27 mouse cellular contexts compared by ENCODE assay signal in genomic region chr9:69381741-69382140, GRCm38 (mm10). TPM values are rescaled to one million over a fixed set of nuclear protein-coding genes. Genes with fewer than 3 reads are reported as not detected.
DNase-seq lines count a peak whose midpoint lies in the region; ATAC-seq and TF ChIP-seq lines count a peak whose summit lies in the region.
"Had no signal": no experiment of that assay in that cellular context is flagged by ENCODE, and none has a peak within 500 bp of the region (broad histone marks: within the 10 kb centered on the region; RNA-seq: fewer than 3 reads in every experiment).

No protein-coding gene starts in this region.

- H3K4me2 ChIP-seq in limb, embryonic 12.5 days, result no peak overlapping the region
- H3K4me2 ChIP-seq in midbrain, postnatal 0 days (ENCODE audit: low read depth, low read length, poor library complexity, severe bottlenecking), result no peak overlapping the region
- H3K4me2 ChIP-seq in midbrain, embryonic 11.5 days, result no peak overlapping the region
- H3K4me2 ChIP-seq: hindbrain, embryonic 12.5 days; liver, embryonic 13.5 days; midbrain, embryonic 13.5 days; neural tube, embryonic 12.5 days had no signal

- 61% methylated on average over 7 of the region's 7 CpGs for WGBS in limb, embryonic 12.5 days
- 74% methylated on average over 7 of the region's 7 CpGs for WGBS in limb, embryonic 10.5 days
- 58% methylated on average over 7 of the region's 7 CpGs for whole genome bisulfite sequencing in midbrain, postnatal 0 days
- WGBS in midbrain, embryonic 11.5 days, result 62% methylated on average over 7 of the region's 7 CpGs

- peak; percentile 15 for DNase-seq in embryo, embryonic 10.5 days (ENCODE audit: low spot score)
- DNase-seq in embryo, embryonic 10 days (ENCODE audit: low spot score), result no peak
- DNase-seq in limb, embryonic 10.5 days (ENCODE audit: low spot score), result no peak
- no peak for DNase-seq in midbrain, postnatal 0 days (ENCODE audit: low spot score)
- DNase-seq in midbrain, embryonic 11.5 days (ENCODE audit: low spot score, missing footprints), result no peak
- peak; percentile 12 for DNase-seq in yolk sac, embryonic 10.5 days (ENCODE audit: low spot score)
- no peak for DNase-seq in right cerebral cortex, postnatal 10 days (ENCODE audit: low spot score in 2 of 2)
- DNase-seq: adrenal gland, postnatal 36 days; cerebellum, adult 11-12 months; cerebellum, postnatal 10 days; forebrain, postnatal 0 days; gastrocnemius, postnatal 25 days; heart, adult 2 months; kidney, adult 18-20 months; left cerebral cortex, postnatal 4 days; liver, embryonic 13.5 days; retina, postnatal 1 day; right cerebral cortex, postnatal 4 days; thymus, postnatal 4 days had no signal

- H3K27ac ChIP-seq in limb, embryonic 12.5 days, result peak overlapping the region; percentile 23; the same call in 1 of the 2 replicates
- no peak overlapping the region for H3K27ac ChIP-seq in limb, embryonic 10.5 days
- no peak overlapping the region for H3K27ac ChIP-seq in midbrain, postnatal 0 days (ENCODE audit: low read depth, low read length)
- no peak overlapping the region for H3K27ac ChIP-seq in midbrain, embryonic 11.5 days (ENCODE audit: low read depth, low read length)
- H3K27ac ChIP-seq: forebrain, embryonic 10.5 days; heart, adult 2 months; hindbrain, embryonic 12.5 days; kidney, postnatal 0 days; liver, embryonic 13.5 days; midbrain, embryonic 13.5 days; neural tube, embryonic 12.5 days had no signal

- no peak for ATAC-seq in limb, embryonic 12.5 days (ENCODE audit: insufficient number of reproducible peaks, insufficient read depth, low FRiP score, low TSS enrichment, low read depth)
- no peak for ATAC-seq in midbrain, postnatal 0 days (ENCODE audit: low FRiP score)
- no peak for ATAC-seq in midbrain, embryonic 11.5 days (ENCODE audit: low FRiP score)
- ATAC-seq: CD4-positive, CD25-positive, alpha-beta regulatory T cell, adult 4 months; forebrain, postnatal 0 days; midbrain, embryonic 13.5 days; Patski had no signal

- 0 out of 2 replicates have a peak, but pooled peaks cover 3% of the 10 kb centered on the region for H3K9me3 ChIP-seq in limb, embryonic 12.5 days
- H3K9me3 ChIP-seq in limb, embryonic 10.5 days (replicated peaks), result no peaks in the 10 kb centered on the region
- no peaks in the 10 kb centered on the region for H3K9me3 ChIP-seq in midbrain, postnatal 0 days (ENCODE audit: low read length)
- H3K9me3 ChIP-seq in midbrain, embryonic 11.5 days (ENCODE audit: control insufficient read depth, low read length), result no peaks in the 10 kb centered on the region
- H3K9me3 ChIP-seq: forebrain, embryonic 10.5 days; hindbrain, embryonic 12.5 days; liver, embryonic 13.5 days; midbrain, embryonic 13.5 days; neural tube, embryonic 12.5 days had no signal

- peak; percentile 17; the same call in 1 of the 2 replicates for TF ChIP-seq CTCF in midbrain, postnatal 0 days (IDR thresholded peaks at IDR 0.05)

- H3K9ac ChIP-seq in limb, embryonic 12.5 days (replicated peaks), result no peak overlapping the region
- no peak overlapping the region for H3K9ac ChIP-seq in midbrain, postnatal 0 days (replicated peaks; ENCODE audit: low read length, poor library complexity, severe bottlenecking)
- H3K9ac ChIP-seq in midbrain, embryonic 11.5 days (ENCODE audit: low read length), result no peak overlapping the region
- H3K9ac ChIP-seq: forebrain, postnatal 0 days; hindbrain, embryonic 12.5 days; liver, embryonic 13.5 days; midbrain, embryonic 13.5 days; neural tube, embryonic 12.5 days had no signal

- H3K36me3 ChIP-seq in limb, embryonic 12.5 days, result peaks cover 13% of the 10 kb centered on the region; the same call in 1 of the 2 replicates
- no peaks in the 10 kb centered on the region for H3K36me3 ChIP-seq in limb, embryonic 10.5 days
- H3K36me3 ChIP-seq in midbrain, postnatal 0 days (ENCODE audit: insufficient read depth, low read length), result peaks cover 13% of the 10 kb centered on the region; the same call in 1 of the 2 replicates
- H3K36me3 ChIP-seq in midbrain, embryonic 11.5 days (ENCODE audit: control insufficient read depth, insufficient read depth, low read length), result no peaks in the 10 kb centered on the region
- H3K36me3 ChIP-seq: liver, embryonic 13.5 days had no signal

- no peaks in the 10 kb centered on the region for H3K27me3 ChIP-seq in limb, embryonic 12.5 days
- no peaks in the 10 kb centered on the region for H3K27me3 ChIP-seq in limb, embryonic 10.5 days (ENCODE audit: low read depth, poor library complexity, severe bottlenecking)
- H3K27me3 ChIP-seq in midbrain, postnatal 0 days (ENCODE audit: insufficient read depth, low read length), result no peaks in the 10 kb centered on the region
- no peaks in the 10 kb centered on the region for H3K27me3 ChIP-seq in midbrain, embryonic 11.5 days (ENCODE audit: control insufficient read depth, insufficient read depth, low read length)
- H3K27me3 ChIP-seq: hindbrain, embryonic 12.5 days; liver, embryonic 13.5 days; midbrain, embryonic 13.5 days; neural tube, embryonic 12.5 days; Patski had no signal

- no peak overlapping the region for H3K4me3 ChIP-seq in limb, embryonic 12.5 days (replicated peaks)
- H3K4me3 ChIP-seq in limb, embryonic 10.5 days, result no peak overlapping the region
- no peak overlapping the region for H3K4me3 ChIP-seq in midbrain, postnatal 0 days (ENCODE audit: low read depth, low read length)
- no peak overlapping the region for H3K4me3 ChIP-seq in midbrain, embryonic 11.5 days (ENCODE audit: low read depth, low read length)
- H3K4me3 ChIP-seq: forebrain, embryonic 10.5 days; heart, adult 2 months; hindbrain, embryonic 12.5 days; liver, embryonic 13.5 days; midbrain, embryonic 13.5 days; neural tube, embryonic 12.5 days had no signal

- H3K4me1 ChIP-seq in limb, embryonic 12.5 days (replicated peaks), result peaks cover 21% of the 10 kb centered on the region
- no peaks in the 10 kb centered on the region for H3K4me1 ChIP-seq in limb, embryonic 10.5 days
- no peaks in the 10 kb centered on the region for H3K4me1 ChIP-seq in midbrain, postnatal 0 days (ENCODE audit: insufficient read depth, low read length)
- no peaks in the 10 kb centered on the region for H3K4me1 ChIP-seq in midbrain, embryonic 11.5 days (ENCODE audit: control insufficient read depth, insufficient read depth, low read length)
- H3K4me1 ChIP-seq: hindbrain, embryonic 12.5 days; neural tube, embryonic 12.5 days had no signal

RNA-seq across cellular contexts. Expression of gene Ice2, which starts 16.0 kb away (rescaled TPM):
- 25.1 and 26.3 TPM in 2 replicates for polyA plus RNA-seq in limb, embryonic 12.5 days (2016; fragmentation: Nextera tagmentation; extraction: Ambion mirVana)
- 22.5 and 25.2 TPM in 2 replicates for polyA plus RNA-seq in limb, embryonic 10.5 days (2016; fragmentation: Nextera tagmentation; extraction: Ambion mirVana)
- total RNA-seq in midbrain, postnatal 0 days (2014; rRNA removed), result 7.3 and 8.9 TPM in 2 replicates
- polyA plus RNA-seq in midbrain, postnatal 0 days (2015; fragmentation: Nextera tagmentation; extraction: Ambion mirVana), result 4.9 and 5.0 TPM in 2 replicates
- polyA plus RNA-seq in midbrain, embryonic 11.5 days (2014; fragmentation: Nextera tagmentation; extraction: Ambion mirVana), result 20.9 and 23.8 TPM in 2 replicates

Comparison
In these comparisons a context has a peak if more than half of its experiments do, and no peak if none do; other contexts are left out.
1. DNase-seq: peak in embryo, embryonic 10.5 days (single experiment) and yolk sac, embryonic 10.5 days (single experiment); none in embryo, embryonic 10 days (single experiment), limb, embryonic 10.5 days (single experiment), midbrain, postnatal 0 days (single experiment), midbrain, embryonic 11.5 days (single experiment) and right cerebral cortex, postnatal 10 days (0 of 2).